Mouse (Mus musculus): Measurements from ENCODE around the gene Timp3. TPM values are rescaled to one million over a fixed set of nuclear protein-coding genes. Genes with fewer than 3 reads are reported as not detected.

The Timp3 gene
- total RNA-seq, 2 experiments from 2014 or later = 0.04 to 0.27 TPM

- ATAC-seq (replicated peaks; ENCODE audit: poor library complexity) = no peak
These were observed 25.1 kb downstream of the Timp3 start for GRCm38 (mm10) chr10:86325272-86325671.

DNA sequence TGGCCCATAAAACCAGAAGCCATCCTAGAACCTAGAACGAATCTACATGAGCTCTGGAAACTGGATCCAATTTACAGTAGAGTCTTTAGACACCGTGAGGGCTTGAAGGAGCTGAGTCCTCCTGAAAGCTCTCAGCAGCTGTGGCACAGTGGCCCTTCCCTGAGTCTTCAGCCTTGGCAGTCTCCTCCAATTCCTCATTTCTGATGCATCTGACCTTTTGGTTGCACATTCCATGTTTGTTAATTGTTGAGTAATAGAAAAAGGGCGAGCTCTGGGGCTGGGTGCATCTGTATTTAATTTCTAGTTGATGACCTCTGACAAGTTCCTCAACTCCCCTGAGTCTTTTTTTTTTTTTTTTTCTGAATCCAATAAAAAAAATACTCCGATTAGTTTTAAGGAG lies 28.0 kb downstream of the Timp3 start:
- ATAC-seq (replicated peaks; ENCODE audit: poor library complexity) = no peak

GRCm38 (mm10) chr10:86328691-86329090 lies 28.5 kb downstream of the Timp3 start:
- ATAC-seq (replicated peaks; ENCODE audit: poor library complexity) = peak; percentile 67

DNA sequence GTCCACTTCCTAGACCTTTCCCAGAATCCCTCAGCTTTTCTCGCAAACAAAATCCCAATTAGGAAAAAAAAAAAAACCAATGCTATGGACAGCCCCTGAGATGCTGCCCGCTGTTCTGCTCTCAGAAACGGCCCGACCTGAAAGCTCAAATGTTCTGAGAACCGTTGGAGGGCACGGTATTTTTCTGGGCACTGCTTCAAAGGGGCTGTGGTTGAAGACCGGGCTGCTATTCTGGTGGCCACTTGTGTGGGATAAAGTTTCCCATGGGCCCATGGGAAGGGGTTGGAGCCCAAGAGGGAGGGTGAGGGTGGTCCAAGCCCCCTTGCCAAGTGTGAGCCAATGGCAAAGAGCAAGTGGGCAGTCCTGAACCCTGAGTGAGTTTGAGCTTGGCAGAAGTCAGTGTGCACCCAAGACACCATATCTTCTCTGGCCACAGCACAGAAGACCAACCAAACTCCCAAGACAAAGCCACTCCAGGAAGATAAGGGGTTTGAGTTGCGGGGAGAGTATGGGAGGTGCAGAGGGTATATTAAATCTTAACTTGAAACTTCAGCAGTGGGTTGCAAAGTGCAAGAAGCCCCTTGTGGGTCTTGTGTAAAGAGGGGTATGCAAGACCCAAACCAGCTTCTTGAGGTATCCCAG lies 29.2 kb downstream of the Timp3 start:
- ATAC-seq (replicated peaks; ENCODE audit: poor library complexity) = no peak

- ATAC-seq (replicated peaks; ENCODE audit: poor library complexity) = no peak
These were observed 31.0 kb downstream of the Timp3 start for GRCm38 (mm10) chr10:86330993-86331680.

GRCm38 (mm10) chr10:86331681-86332281 lies 31.6 kb downstream of the Timp3 start:
- no peak for ATAC-seq (replicated peaks; ENCODE audit: poor library complexity)

DNA sequence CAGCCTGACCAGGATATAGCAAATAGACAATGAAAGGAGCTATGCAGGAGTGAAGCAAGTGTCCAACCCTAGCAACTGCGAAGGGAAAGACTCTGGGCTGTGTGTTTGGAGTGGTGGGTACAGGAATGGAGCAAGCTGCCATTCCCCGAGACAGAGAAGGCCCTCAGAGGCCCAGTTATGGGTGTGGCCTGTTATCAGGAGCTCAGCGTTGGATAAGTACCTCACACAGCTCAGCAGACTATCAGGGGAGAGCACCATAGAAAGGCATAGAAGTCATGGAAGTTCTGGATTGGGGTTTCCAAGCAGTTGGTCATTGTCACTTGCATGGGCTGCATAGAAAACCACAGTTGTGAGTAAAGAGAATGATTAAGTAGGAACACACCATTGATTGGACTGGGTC lies 32.8 kb downstream of the Timp3 start:
- ATAC-seq (replicated peaks; ENCODE audit: poor library complexity) = 0 out of 2 replicates have a peak, but pooled peaks have one; percentile 32

- ATAC-seq (replicated peaks; ENCODE audit: poor library complexity) = no peak
These were observed 34.4 kb downstream of the Timp3 start for GRCm38 (mm10) chr10:86334581-86334980.

DNA sequence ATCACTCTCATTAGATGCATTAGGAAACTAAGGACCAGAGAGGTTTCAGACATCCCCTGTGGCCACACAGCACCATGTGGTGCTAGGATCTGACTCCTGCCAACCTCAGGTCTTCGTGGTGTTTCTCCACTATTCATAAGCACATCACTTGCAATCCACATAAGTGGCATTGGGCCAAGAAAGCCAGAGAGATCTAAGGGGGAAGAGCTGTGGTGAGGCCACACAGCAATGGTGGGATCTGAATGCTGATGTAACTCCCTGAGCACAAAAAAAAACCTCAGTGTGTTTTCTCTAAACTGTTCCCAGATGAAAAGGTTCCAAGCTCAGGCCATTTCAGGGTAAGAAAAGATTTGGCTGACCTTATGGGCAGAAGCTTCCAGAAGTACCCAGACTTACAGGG lies 36.3 kb downstream of the Timp3 start:
- no peak for ATAC-seq (replicated peaks; ENCODE audit: poor library complexity)

DNA sequence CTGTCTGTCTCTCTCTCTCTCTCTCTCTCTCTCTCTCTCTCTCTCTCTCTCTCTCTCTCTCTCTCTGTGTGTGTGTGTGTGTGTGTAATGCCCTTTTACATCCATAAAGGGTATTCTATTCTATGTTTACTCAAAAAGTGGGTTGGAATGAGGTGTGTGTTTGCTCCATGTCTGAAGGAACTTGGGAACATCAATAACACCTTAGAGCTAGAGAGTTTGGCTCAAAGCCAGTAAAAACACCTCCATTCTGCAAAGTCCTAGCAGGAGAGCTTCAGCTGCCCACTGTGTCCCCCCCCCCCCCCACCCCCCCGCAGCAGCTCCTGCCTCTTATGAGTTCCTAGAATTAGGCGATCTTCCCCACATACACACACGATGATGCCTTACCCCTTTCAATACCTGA lies 37.1 kb downstream of the Timp3 start:
- no peak for ATAC-seq (replicated peaks; ENCODE audit: poor library complexity)

DNA sequence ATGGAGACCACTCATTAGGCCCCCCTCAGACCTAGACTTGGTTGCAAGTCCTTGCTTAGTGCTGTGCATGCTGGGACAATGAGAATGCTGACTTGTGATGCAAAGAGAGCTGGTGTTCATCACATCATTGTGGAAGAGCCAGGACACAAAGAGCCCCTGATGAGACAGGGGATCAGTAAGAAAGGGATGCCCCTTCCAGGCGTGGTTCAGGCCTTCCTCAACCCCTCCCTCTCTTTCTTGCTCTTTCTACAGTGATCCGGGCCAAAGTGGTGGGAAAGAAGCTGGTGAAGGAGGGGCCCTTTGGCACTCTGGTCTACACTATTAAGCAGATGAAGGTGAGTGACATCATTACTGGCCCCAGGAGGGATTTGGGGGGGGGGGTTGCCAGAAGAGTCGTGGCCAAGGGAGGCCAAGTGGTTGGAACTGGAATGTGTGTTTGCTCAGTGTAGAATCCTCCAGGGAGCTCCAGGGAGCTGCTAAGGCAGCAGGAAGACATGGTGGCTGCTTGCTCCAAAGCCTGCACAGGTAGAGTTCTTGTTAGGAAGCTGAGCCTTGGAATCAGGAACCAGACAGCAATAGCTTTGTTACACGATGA lies 38.0 kb downstream of the Timp3 start:
- ATAC-seq (replicated peaks; ENCODE audit: poor library complexity) = no peak

DNA sequence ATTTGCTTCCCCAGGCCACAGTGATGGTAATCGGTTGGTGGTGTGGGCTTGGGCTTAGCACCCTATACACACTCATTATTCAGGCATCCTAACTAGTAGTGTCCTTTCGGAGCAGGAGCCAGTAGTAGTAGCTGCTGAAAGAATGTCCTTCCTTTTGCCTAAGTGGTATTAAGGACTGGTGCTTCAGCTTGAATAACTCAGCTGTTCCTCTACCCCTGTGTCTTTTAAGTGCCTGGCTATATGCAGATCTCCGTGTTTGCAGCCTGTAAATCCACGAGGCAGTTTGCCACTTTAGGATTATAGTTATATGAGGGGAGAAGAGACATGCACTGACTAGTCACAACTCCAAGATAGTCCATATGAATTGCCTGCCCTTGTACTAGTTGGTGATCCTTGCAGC lies 38.9 kb downstream of the Timp3 start:
- no peak for ATAC-seq (replicated peaks; ENCODE audit: poor library complexity)

- ATAC-seq (replicated peaks; ENCODE audit: poor library complexity) = no peak
These were observed 39.6 kb downstream of the Timp3 start for GRCm38 (mm10) chr10:86339649-86340379.

DNA sequence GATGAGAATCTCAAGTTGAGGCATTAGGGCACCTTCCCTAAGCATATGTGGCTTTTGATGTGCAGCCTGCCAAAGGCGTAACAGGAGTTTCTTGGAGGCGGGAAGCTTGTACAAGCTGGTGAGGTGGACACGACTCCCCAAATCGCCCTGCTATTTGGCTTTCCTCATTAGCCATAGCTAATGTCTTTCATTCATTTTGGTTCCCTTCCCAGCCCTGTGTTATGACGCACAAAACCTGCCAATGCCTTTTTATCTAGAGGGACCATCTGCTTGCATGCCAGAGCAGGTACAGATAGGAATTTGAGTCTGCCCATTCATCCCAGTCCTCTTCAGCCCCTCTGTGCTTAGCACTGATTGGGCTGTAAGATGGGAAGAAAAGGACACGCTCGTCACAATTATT lies 40.2 kb downstream of the Timp3 start:
- ATAC-seq (replicated peaks; ENCODE audit: poor library complexity) = peak; percentile 30

- no peak for ATAC-seq (replicated peaks; ENCODE audit: poor library complexity)
These were observed 40.9 kb downstream of the Timp3 start for GRCm38 (mm10) chr10:86340991-86341527.

DNA sequence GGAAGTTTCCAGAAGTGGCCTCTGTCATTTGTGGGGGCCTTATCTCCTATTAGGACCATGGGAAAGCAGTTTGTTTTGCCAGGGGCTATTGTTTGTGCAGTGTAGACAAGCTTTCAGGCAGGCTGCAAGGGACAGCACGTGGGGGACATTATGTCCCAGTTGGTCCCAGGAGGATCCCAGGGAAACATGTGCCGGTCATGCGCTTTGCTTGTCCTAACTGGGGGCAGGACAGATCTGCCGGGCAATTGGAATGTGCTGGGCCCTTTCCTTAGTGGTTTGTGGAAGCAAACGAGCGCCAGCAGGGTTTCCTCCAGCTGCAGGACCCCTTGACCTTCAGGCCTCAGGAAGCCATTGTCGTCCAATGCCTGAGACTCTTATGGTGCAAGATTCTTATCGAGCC lies 41.4 kb downstream of the Timp3 start:
- ATAC-seq (replicated peaks; ENCODE audit: poor library complexity) = no peak

DNA sequence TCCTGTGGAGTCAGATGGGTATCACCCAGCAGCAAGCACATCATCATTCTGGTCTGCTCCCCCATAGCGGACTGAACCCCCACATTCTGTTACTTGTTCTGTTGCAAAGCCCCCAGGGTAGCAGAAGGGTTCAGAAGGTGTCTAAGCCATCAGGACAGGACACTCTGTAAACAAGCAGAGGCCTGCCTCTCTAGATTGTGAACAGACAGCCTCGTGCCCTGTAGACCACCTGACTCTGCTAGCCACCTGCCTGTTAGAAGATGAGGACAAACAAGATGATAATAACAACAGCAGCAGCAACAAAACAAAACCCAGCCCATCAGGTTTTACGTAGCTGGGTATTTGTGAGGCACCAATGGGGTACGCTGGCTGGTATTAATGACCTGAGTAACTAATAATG lies 42.0 kb downstream of the Timp3 start:
- ATAC-seq (replicated peaks; ENCODE audit: poor library complexity) = no peak

DNA sequence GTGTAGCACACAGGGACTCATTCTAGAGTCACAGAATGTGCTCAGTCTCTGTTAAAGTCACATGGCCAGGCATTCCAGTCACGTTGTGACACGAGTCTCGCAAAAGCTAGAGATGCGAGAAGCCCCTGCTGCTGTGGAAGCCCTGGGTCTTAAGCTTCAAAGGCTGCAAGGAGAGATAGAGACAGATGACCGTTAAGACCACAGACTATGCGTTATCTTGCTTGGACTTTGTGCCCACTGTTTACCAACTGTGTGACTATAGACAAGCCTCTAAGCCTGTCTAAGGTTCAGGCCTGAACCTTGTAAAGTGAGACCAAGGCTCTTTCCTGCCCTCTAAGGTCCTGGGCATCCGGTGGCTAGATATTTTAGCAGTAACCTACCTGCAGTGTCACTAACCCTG lies 42.5 kb downstream of the Timp3 start:
- peak; percentile 41 for ATAC-seq (replicated peaks; ENCODE audit: poor library complexity)

GRCm38 (mm10) chr10:86343362-86343761 lies 43.2 kb downstream of the Timp3 start:
- ATAC-seq (replicated peaks; ENCODE audit: poor library complexity) = no peak

DNA sequence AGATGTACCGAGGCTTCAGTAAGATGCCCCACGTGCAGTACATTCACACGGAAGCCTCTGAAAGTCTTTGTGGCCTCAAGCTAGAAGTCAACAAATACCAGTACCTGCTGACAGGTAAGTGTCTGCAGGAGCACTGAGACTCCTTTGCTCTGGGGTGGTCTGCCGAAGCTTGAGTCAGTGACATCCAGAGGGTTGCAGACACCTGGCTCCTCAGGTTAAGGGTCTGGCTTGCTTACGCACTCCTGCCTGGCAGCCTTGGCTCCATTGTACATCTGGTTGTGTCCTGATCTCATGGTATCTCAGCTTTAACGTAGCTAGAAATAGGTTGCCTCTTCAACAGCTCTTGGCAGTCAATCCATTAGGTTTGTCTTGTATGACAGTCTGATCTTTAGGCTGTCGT lies 43.8 kb downstream of the Timp3 start:
- ATAC-seq (replicated peaks; ENCODE audit: poor library complexity) = no peak

DNA sequence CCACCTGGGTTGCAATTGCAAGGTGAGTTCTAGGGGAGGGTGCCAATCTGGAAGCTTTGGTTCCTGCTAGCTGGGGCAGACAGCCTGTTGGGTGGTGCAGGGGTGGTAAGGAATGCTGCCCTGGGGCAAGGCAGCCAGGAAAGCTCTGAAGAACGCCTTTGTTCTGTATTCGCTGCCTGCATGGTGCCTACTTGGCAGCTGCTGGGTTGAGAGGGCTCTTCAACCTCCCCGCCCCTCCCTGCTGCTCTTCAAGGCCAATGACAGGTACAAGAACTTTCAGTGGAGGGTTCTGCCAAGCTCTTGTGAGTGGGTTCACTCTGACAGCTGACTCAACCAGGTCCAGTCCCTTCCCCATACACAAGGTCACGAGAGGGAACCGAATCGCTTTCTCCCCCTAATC lies 44.5 kb downstream of the Timp3 start:
- no peak for ATAC-seq (replicated peaks; ENCODE audit: poor library complexity)
